Mouse (Mus musculus) liver, embryonic 16.5 days (tissue): Measurements from ENCODE around the gene Myzap. TPM values are rescaled to one million over a fixed set of nuclear protein-coding genes. Genes with fewer than 3 reads are reported as not detected.

Experiments used
- ATAC-seq: fragments of 200-750 bp; cut with Nextera tagmentation; 2 replicates; pipeline ENCODE4 v1.8.0; 2017; ENCODE audit warnings: low read depth, mild to moderate bottlenecking, moderate number of reproducible peaks, moderate library complexity
- H3K27ac ChIP-seq: fragments of 300-500 bp; sonication (generic); 2 replicates; pipeline ENCODE4 v1.5.1; 2014; ENCODE audit warnings: mild to moderate bottlenecking, low read length
- H3K27me3 ChIP-seq: fragments of 300-500 bp; sonication (generic); 2 replicates; pipeline ENCODE4 v1.6.1; 2014; ENCODE audit warnings: low read depth, low read length, mixed read lengths; ENCODE audit not compliant: control insufficient read depth, insufficient read depth
- H3K36me3 ChIP-seq: fragments of 300-500 bp; sonication (generic); 2 replicates; pipeline ENCODE4 v1.6.1; 2014; ENCODE audit warnings: mild to moderate bottlenecking; ENCODE audit not compliant: control insufficient read depth, insufficient read depth
- H3K4me1 ChIP-seq: fragments of 300-500 bp; sonication (generic); 2 replicates; pipeline ENCODE4 v1.6.1; 2014; ENCODE audit warnings: low read depth, low read length, mixed read lengths; ENCODE audit not compliant: control insufficient read depth
- H3K4me2 ChIP-seq: fragments of 300-500 bp; sonication (generic); 2 replicates; pipeline ENCODE4 v1.6.1; 2014; ENCODE audit warnings: low read depth, low read length, mixed read lengths
- H3K4me3 ChIP-seq: fragments of 300-500 bp; sonication (generic); 2 replicates; pipeline ENCODE4 v1.5.1; 2014; ENCODE audit warnings: low read depth, mild to moderate bottlenecking, low read length
- H3K9ac ChIP-seq: fragments of 300-500 bp; sonication (generic); 2 replicates; pipeline ENCODE4 v1.6.1; 2014; ENCODE audit warnings: low read depth, low read length
- H3K9me3 ChIP-seq: fragments of 300-500 bp; sonication (generic); replicated peaks from 2 replicates; pipeline ENCODE4 v1.6.1; 2016; ENCODE audit warnings: low read length; ENCODE audit not compliant: control insufficient read depth
- WGBS: fragments of 180-500 bp; shearing (Covaris S2); extraction: QIAGEN DNeasy Blood & Tissue Kit; methylation state at CpG from one replicate; pipeline ENCODE4 v1.1.7; 2014; ENCODE audit not compliant: insufficient replicate concordance; 5-methylcytosine and 5-hydroxymethylcytosine counted together
- polyA plus RNA-seq: library from polyadenylated mRNA; unstranded; fragments of >200 nt; fragmentation: Nextera tagmentation; extraction: Ambion mirVana; gene quantifications from 2 replicates; pipeline ENCODE4 v1.2.1, GENCODE M21; 2015

Myzap gene
- polyA plus RNA-seq, 1 experiment from 2014 or later = 2.0 TPM

GRCm38 (mm10) chr9:71568323-71568942 is 23.7 kb downstream of the Myzap start:
- H3K36me3 ChIP-seq = no peaks in the 10 kb centered on the region
- no peak for ATAC-seq
- no peak overlapping the region for H3K4me2 ChIP-seq
- H3K9ac ChIP-seq = no peak overlapping the region
- no peak overlapping the region for H3K27ac ChIP-seq
- 20% methylated on average over 5 of the region's 5 CpGs for WGBS
- no peak overlapping the region for H3K4me3 ChIP-seq
- H3K27me3 ChIP-seq = no peaks in the 10 kb centered on the region
- H3K9me3 ChIP-seq = no peaks in the 10 kb centered on the region
- no peaks in the 10 kb centered on the region for H3K4me1 ChIP-seq

GRCm38 (mm10) chr9:71567391-71567790 is 24.8 kb downstream of the Myzap start:
- Histone ChIP-seq H3K4me3 (no peak overlapping the region), H3K27ac (no peak overlapping the region), H3K36me3 (no peaks in the 10 kb centered on the region), H3K27me3 (no peaks in the 10 kb centered on the region), H3K4me2 (no peak overlapping the region), H3K9me3 (no peaks in the 10 kb centered on the region), H3K9ac (no peak overlapping the region), H3K4me1 (no peaks in the 10 kb centered on the region)
- no peak for ATAC-seq
- 58% methylated on average over 3 of the region's 3 CpGs for WGBS

GRCm38 (mm10) chr9:71566763-71567162 is 25.4 kb downstream of the Myzap start:
- no peaks in the 10 kb centered on the region for H3K4me1 ChIP-seq
- H3K27ac ChIP-seq = no peak overlapping the region
- H3K9ac ChIP-seq = no peak overlapping the region
- no peaks in the 10 kb centered on the region for H3K36me3 ChIP-seq
- no peak overlapping the region for H3K4me3 ChIP-seq
- H3K27me3 ChIP-seq = no peaks in the 10 kb centered on the region
- H3K4me2 ChIP-seq = no peak overlapping the region
- WGBS = 16% methylated on average over 4 of the region's 4 CpGs
- H3K9me3 ChIP-seq = no peaks in the 10 kb centered on the region
- no peak for ATAC-seq

GRCm38 (mm10) chr9:71557737-71558136 is 34.4 kb downstream of the Myzap start:
- H3K9ac ChIP-seq = no peak overlapping the region
- H3K4me1 ChIP-seq = no peaks in the 10 kb centered on the region
- H3K4me2 ChIP-seq = no peak overlapping the region
- WGBS = 65% methylated on average over 2 of the region's 2 CpGs
- H3K4me3 ChIP-seq = no peak overlapping the region
- no peaks in the 10 kb centered on the region for H3K36me3 ChIP-seq
- no peak overlapping the region for H3K27ac ChIP-seq
- ATAC-seq = no peak
- H3K9me3 ChIP-seq = no peaks in the 10 kb centered on the region
- no peaks in the 10 kb centered on the region for H3K27me3 ChIP-seq

GRCm38 (mm10) chr9:71554001-71554400 is 38.2 kb downstream of the Myzap start:
- Histone ChIP-seq H3K4me2 (no peak overlapping the region), H3K36me3 (no peaks in the 10 kb centered on the region), H3K9ac (no peak overlapping the region), H3K27me3 (no peaks in the 10 kb centered on the region), H3K9me3 (no peaks in the 10 kb centered on the region), H3K4me3 (no peak overlapping the region), H3K4me1 (no peaks in the 10 kb centered on the region), H3K27ac (no peak overlapping the region)
- WGBS = 78% methylated on average over 3 of the region's 3 CpGs
- ATAC-seq = no peak

- no peak overlapping the region for H3K4me3 ChIP-seq
- 68% methylated on average over 8 of the region's 8 CpGs for WGBS
- H3K4me2 ChIP-seq = no peak overlapping the region
- no peak overlapping the region for H3K9ac ChIP-seq
- H3K9me3 ChIP-seq = no peaks in the 10 kb centered on the region
- H3K27me3 ChIP-seq = no peaks in the 10 kb centered on the region
- no peaks in the 10 kb centered on the region for H3K36me3 ChIP-seq
- H3K4me1 ChIP-seq = no peaks in the 10 kb centered on the region
- no peak overlapping the region for H3K27ac ChIP-seq
- no peak for ATAC-seq
Observed at GRCm38 (mm10) chr9:71550176-71550575, 42.0 kb downstream of the Myzap start.

- no peaks in the 10 kb centered on the region for H3K27me3 ChIP-seq
- no peaks in the 10 kb centered on the region for H3K36me3 ChIP-seq
- 58% methylated on average over 10 of the region's 10 CpGs for WGBS
- no peaks in the 10 kb centered on the region for H3K9me3 ChIP-seq
- H3K27ac ChIP-seq = no peak overlapping the region
- no peak for ATAC-seq
- no peaks in the 10 kb centered on the region for H3K4me1 ChIP-seq
- no peak overlapping the region for H3K9ac ChIP-seq
- H3K4me2 ChIP-seq = no peak overlapping the region
- H3K4me3 ChIP-seq = no peak overlapping the region
Observed at GRCm38 (mm10) chr9:71547704-71548275, 44.4 kb downstream of the Myzap start.

GRCm38 (mm10) chr9:71544831-71545230 is 47.3 kb downstream of the Myzap start:
- no peak overlapping the region for H3K27ac ChIP-seq

GRCm38 (mm10) chr9:71543443-71544222 is 48.5 kb downstream of the Myzap start:
- no peak overlapping the region for H3K4me2 ChIP-seq
- no peak overlapping the region for H3K4me3 ChIP-seq
- no peak overlapping the region for H3K9ac ChIP-seq
- ATAC-seq = no peak
- no peaks in the 10 kb centered on the region for H3K27me3 ChIP-seq
- 21% methylated on average over 19 of the region's 19 CpGs for WGBS
- no peak overlapping the region for H3K27ac ChIP-seq
- H3K9me3 ChIP-seq = no peaks in the 10 kb centered on the region
- H3K4me1 ChIP-seq = no peaks in the 10 kb centered on the region
- no peaks in the 10 kb centered on the region for H3K36me3 ChIP-seq

More at GRCm38 (mm10) chr9:71544831-71545230, 47.3 kb downstream of the Myzap start:
- Histone ChIP-seq H3K27me3 (no peaks in the 10 kb centered on the region), H3K9ac (no peak overlapping the region), H3K4me3 (no peak overlapping the region), H3K4me2 (no peak overlapping the region), H3K9me3 (no peaks in the 10 kb centered on the region), H3K36me3 (no peaks in the 10 kb centered on the region), H3K4me1 (no peaks in the 10 kb centered on the region)
- no peak for ATAC-seq
- WGBS = 61% methylated on average over 5 of the region's 5 CpGs
